Mouse (Mus musculus) liver, embryonic 14.5 days (tissue): ENCODE data around the gene Phlda3. TPM values are rescaled to one million over a fixed set of nuclear protein-coding genes. Genes with fewer than 3 reads are reported as not detected.

Source experiments
- ATAC-seq: fragments of 200-750 bp; cut with Nextera tagmentation; 2 replicates; pipeline ENCODE4 v1.8.0; 2017; ENCODE audit warnings: moderate number of reproducible peaks, mild to moderate bottlenecking, moderate library complexity; ENCODE audit not compliant: insufficient read depth
- DNase-seq, 3 experiments: peaks; one replicate each; pipeline ENCODE4 v3.0.0-alpha.2; 2012 to 2013; ENCODE audit warnings: low read depth in 3 of 3, low spot score in 3 of 3
- H3K27ac ChIP-seq: fragments of 300-500 bp; sonication (generic); 2 replicates; pipeline ENCODE4 v1.5.1; 2014; ENCODE audit warnings: moderate library complexity, mild to moderate bottlenecking, control low read depth, inconsistent platforms
- H3K27me3 ChIP-seq: fragments of 300-500 bp; sonication (generic); 2 replicates; pipeline ENCODE4 v1.6.1; 2014; ENCODE audit warnings: mild to moderate bottlenecking, low read length, moderate library complexity; ENCODE audit not compliant: control insufficient read depth, insufficient read depth
- H3K36me3 ChIP-seq: fragments of 300-500 bp; sonication (generic); replicated peaks from 2 replicates; pipeline ENCODE4 v1.6.1; 2014; ENCODE audit warnings: low read depth; ENCODE audit not compliant: control insufficient read depth, insufficient read depth
- H3K4me1 ChIP-seq, 2 experiments: fragments of 200-500 bp in 1 of 2; fragments of 300-500 bp in 1 of 2; sonication (generic) in 1 of 2; replicated peaks; 2 replicates each; pipeline ENCODE4 v1.6.1; 2012 to 2014; ENCODE audit warnings: antibody characterized with exemption in 1 of 2, inconsistent platforms in 1 of 2, low read length in 1 of 2; ENCODE audit not compliant: control insufficient read depth in 2 of 2, insufficient read depth in 2 of 2
- H3K4me2 ChIP-seq: fragments of 300-500 bp; sonication (generic); 2 replicates; pipeline ENCODE4 v1.6.1; 2014; ENCODE audit warnings: low read depth, mild to moderate bottlenecking, control low read depth, moderate library complexity
- H3K4me3 ChIP-seq, 2 experiments: fragments of 200-500 bp in 1 of 2; fragments of 300-500 bp in 1 of 2; sonication (generic) in 1 of 2; 2 replicates each; pipeline ENCODE4 v1.5.1; 2012 to 2014; ENCODE audit warnings: low read depth in 2 of 2, low read length in 2 of 2, mild to moderate bottlenecking in 2 of 2, control low read depth in 1 of 2, inconsistent platforms in 1 of 2, moderate library complexity in 1 of 2; ENCODE audit not compliant: insufficient read depth in 1 of 2
- H3K9ac ChIP-seq: fragments of 300-500 bp; sonication (generic); replicated peaks from 2 replicates; pipeline ENCODE4 v1.6.1; 2014; ENCODE audit warnings: mild to moderate bottlenecking, control low read depth, moderate library complexity
- H3K9me3 ChIP-seq: fragments of 300-500 bp; sonication (generic); 2 replicates; pipeline ENCODE4 v1.6.1; 2016; ENCODE audit warnings: low read length, mixed read lengths; ENCODE audit not compliant: control insufficient read depth
- CTCF ChIP-seq: IDR thresholded peaks from 2 replicates; pipeline ENCODE4 v1.5.1; 2016; ENCODE audit warnings: antibody characterized with exemption, low read depth, control low read depth
- EP300 ChIP-seq: IDR thresholded peaks from 2 replicates; pipeline ENCODE4 v1.6.1; 2016; ENCODE audit warnings: antibody characterized with exemption, low read depth
- WGBS: fragments of 180-500 bp; shearing (Covaris S2); extraction: QIAGEN DNeasy Blood & Tissue Kit; methylation state at CpG from one replicate; pipeline ENCODE4 v1.1.7; 2014; ENCODE audit not compliant: insufficient replicate concordance; 5-methylcytosine and 5-hydroxymethylcytosine counted together
- polyA plus RNA-seq, 2 experiments: library from polyadenylated mRNA; depleted of rRNA in 1 of 2; stranded (reverse) in 1 of 2; unstranded in 1 of 2; fragments of >200 nt; fragmentation: Nextera tagmentation in 1 of 2; extraction: Ambion mirVana in 1 of 2; gene quantifications; 2 replicates each; pipeline versions ENCODE4 v1.2.1 to v1.2.3; 2012 to 2014

Phlda3 gene
- polyA plus RNA-seq, 2 experiments: 3.2 to 5.2 TPM

GRCm38 (mm10) chr1:135770896-135771572, 5.1 kb downstream of the Phlda3 start:
- no peak overlapping the region for H3K4me3 ChIP-seq
- H3K27ac ChIP-seq: no peak overlapping the region
- WGBS: 27% methylated on average over 12 of the region's 12 CpGs
- no peak overlapping the region for H3K9ac ChIP-seq
- TF ChIP-seq CTCF (no peak), EP300 (no peak)
- no peak overlapping the region for H3K4me2 ChIP-seq
- H3K4me1 ChIP-seq: no peaks in the 10 kb centered on the region; a peak in 1 of 4 replicates
- no peak for DNase-seq
- no peaks in the 10 kb centered on the region for H3K9me3 ChIP-seq
- no peaks in the 10 kb centered on the region for H3K36me3 ChIP-seq
- H3K27me3 ChIP-seq: peaks cover 11% of the 10 kb centered on the region
- ATAC-seq: no peak

- 53% methylated on average over 8 of the region's 8 CpGs for WGBS
- H3K4me1 ChIP-seq: peaks cover 0 to 2% of the 10 kb centered on the region in 2 experiments; a peak in 1 of 4 replicates
- no peak overlapping the region for H3K4me3 ChIP-seq
- H3K9ac ChIP-seq: no peak overlapping the region
- DNase-seq (no peak), ATAC-seq (no peak)
- TF ChIP-seq EP300: no peak
- TF ChIP-seq CTCF: no peak
- no peak overlapping the region for H3K4me2 ChIP-seq
- no peak overlapping the region for H3K27ac ChIP-seq
- H3K9me3 ChIP-seq: no peaks in the 10 kb centered on the region
- H3K27me3 ChIP-seq: peaks cover 7% of the 10 kb centered on the region
- H3K36me3 ChIP-seq: no peaks in the 10 kb centered on the region
These were observed 5.7 kb downstream of the Phlda3 start for GRCm38 (mm10) chr1:135771573-135771970.

GRCm38 (mm10) chr1:135776596-135776995, 10.7 kb downstream of the Phlda3 start:
- Histone ChIP-seq H3K4me2 (no peak overlapping the region), H3K9me3 (no peaks in the 10 kb centered on the region), H3K27ac (no peak overlapping the region), H3K4me1 (0 out of 4 replicates have a peak, but pooled peaks cover 0 to 2% of the 10 kb centered on the region in 2 experiments), H3K4me3 (no peak overlapping the region), H3K9ac (no peak overlapping the region), H3K36me3 (no peaks in the 10 kb centered on the region), H3K27me3 (no peaks in the 10 kb centered on the region)
- DNase-seq: no peak
- no peak for ATAC-seq
- TF ChIP-seq CTCF: no peak
- TF ChIP-seq EP300: no peak

- H3K9me3 ChIP-seq: no peaks in the 10 kb centered on the region
- 0 out of 4 replicates have a peak, but pooled peaks cover 0 to 2% of the 10 kb centered on the region in 2 experiments for H3K4me1 ChIP-seq
- H3K4me2 ChIP-seq: no peak overlapping the region
- H3K36me3 ChIP-seq: no peaks in the 10 kb centered on the region
- no peak overlapping the region for H3K27ac ChIP-seq
- ATAC-seq: no peak
- no peaks in the 10 kb centered on the region for H3K27me3 ChIP-seq
- TF ChIP-seq CTCF (no peak), EP300 (no peak)
- no peak overlapping the region for H3K9ac ChIP-seq
- WGBS: 78% methylated on average over 1 of the region's 1 CpGs
- no peak overlapping the region for H3K4me3 ChIP-seq
- DNase-seq: no peak
These were observed 11.1 kb downstream of the Phlda3 start for GRCm38 (mm10) chr1:135777046-135777445.

GRCm38 (mm10) chr1:135778780-135779535, 13.0 kb downstream of the Phlda3 start, which contains the start of gene Tnni1:
Gene Tnni1, plus strand, starts transcription at chr1:135779434.
- Histone ChIP-seq H3K4me2 (no peak within 1 kb of the TSS), H3K27me3 (no peaks in the 10 kb centered on the region), H3K4me3 (no peak within 1 kb of the TSS), H3K9ac (no peak within 1 kb of the TSS), H3K4me1 (0 out of 4 replicates have a peak, but pooled peaks cover 0 to 2% of the 10 kb centered on the region in 2 experiments), H3K9me3 (no peaks in the 10 kb centered on the region), H3K36me3 (no peaks in the 10 kb centered on the region), H3K27ac (no peak within 1 kb of the TSS)
- TF ChIP-seq CTCF (no peak), EP300 (no peak)
- 21% methylated on average over 22 of the region's 22 CpGs for WGBS
- ATAC-seq (no peak; the same call in 1 of the 2 replicates), DNase-seq (no peak)
